Mouse (Mus musculus): ENCODE results near the gene Oas1f.
"Not testable (repeated sequence)": the region's sequence is repeated elsewhere in the genome, so short reads cannot be mapped to it uniquely, and the experiment has no call there.

Gene Oas1f

GRCm38 (mm10) chr5:120870782-120871181, 23.6 kb downstream of the Oas1f start:
- DNase-seq (ENCODE audit: low read depth in 2 of 2, low spot score in 2 of 2), result no peak

- no peak for DNase-seq (ENCODE audit: low read depth in 2 of 2, low spot score in 2 of 2)
These were observed 24.3 kb downstream of the Oas1f start for GRCm38 (mm10) chr5:120871469-120871868.

- not testable (repeated sequence) for DNase-seq (ENCODE audit: low read depth in 2 of 2, low spot score in 2 of 2)
These were observed 29.7 kb downstream of the Oas1f start for GRCm38 (mm10) chr5:120876839-120877238.

- DNase-seq (ENCODE audit: low read depth in 2 of 2, low spot score in 2 of 2), result not testable (repeated sequence)
These were observed 30.2 kb downstream of the Oas1f start for GRCm38 (mm10) chr5:120877407-120877806.

- not testable (repeated sequence) for DNase-seq (ENCODE audit: low read depth in 2 of 2, low spot score in 2 of 2)
These were observed 31.6 kb downstream of the Oas1f start for GRCm38 (mm10) chr5:120878803-120879202.

GRCm38 (mm10) chr5:120881681-120882080, 34.5 kb downstream of the Oas1f start:
- not testable (repeated sequence) for DNase-seq (ENCODE audit: low read depth in 2 of 2, low spot score in 2 of 2)

- not testable (repeated sequence) for DNase-seq (ENCODE audit: low read depth in 2 of 2, low spot score in 2 of 2)
These were observed 40.2 kb downstream of the Oas1f start, which contains the start of gene Oas1g for GRCm38 (mm10) chr5:120887413-120887812. Oas1g (minus strand) TSS chr5:120887613.

GRCm38 (mm10) chr5:120887831-120888230, 40.7 kb downstream of the Oas1f start:
- no peak for DNase-seq (ENCODE audit: low read depth in 2 of 2, low spot score in 2 of 2)

GRCm38 (mm10) chr5:120888294-120888815, 41.2 kb downstream of the Oas1f start:
- not testable (repeated sequence) for DNase-seq (ENCODE audit: low read depth in 2 of 2, low spot score in 2 of 2)

GRCm38 (mm10) chr5:120890026-120890425, 42.9 kb downstream of the Oas1f start:
- no peak for DNase-seq (ENCODE audit: low read depth in 2 of 2, low spot score in 2 of 2)

GRCm38 (mm10) chr5:120890991-120891390, 43.8 kb downstream of the Oas1f start:
- no peak for DNase-seq (ENCODE audit: low read depth in 2 of 2, low spot score in 2 of 2)

GRCm38 (mm10) chr5:120891566-120892242, 44.5 kb downstream of the Oas1f start:
- not testable (repeated sequence) for DNase-seq (ENCODE audit: low read depth in 2 of 2, low spot score in 2 of 2)

- no peak for DNase-seq (ENCODE audit: low read depth in 2 of 2, low spot score in 2 of 2)
These were observed 45.1 kb downstream of the Oas1f start for GRCm38 (mm10) chr5:120892243-120892660.

- DNase-seq (ENCODE audit: low read depth in 2 of 2, low spot score in 2 of 2), result not testable (repeated sequence)
These were observed 46.7 kb downstream of the Oas1f start for GRCm38 (mm10) chr5:120893866-120894265.

- DNase-seq (ENCODE audit: low read depth in 2 of 2, low spot score in 2 of 2), result not testable (repeated sequence)
These were observed 47.5 kb downstream of the Oas1f start for GRCm38 (mm10) chr5:120894692-120895091.

GRCm38 (mm10) chr5:120895231-120895900, 48.2 kb downstream of the Oas1f start:
- no peak for DNase-seq (ENCODE audit: low read depth in 2 of 2, low spot score in 2 of 2)

- no peak for DNase-seq (ENCODE audit: low read depth in 2 of 2, low spot score in 2 of 2)
These were observed 51.1 kb downstream of the Oas1f start for GRCm38 (mm10) chr5:120898307-120898706.

- no peak for DNase-seq (ENCODE audit: low read depth in 2 of 2, low spot score in 2 of 2)
These were observed 51.6 kb downstream of the Oas1f start for GRCm38 (mm10) chr5:120898726-120899125.

- no peak for DNase-seq (ENCODE audit: low read depth in 2 of 2, low spot score in 2 of 2)
These were observed 53.5 kb downstream of the Oas1f start for GRCm38 (mm10) chr5:120900666-120901065.

- DNase-seq (ENCODE audit: low read depth in 2 of 2, low spot score in 2 of 2), result no peak
These were observed 54.9 kb downstream of the Oas1f start for GRCm38 (mm10) chr5:120902056-120902455.

- DNase-seq (ENCODE audit: low read depth in 2 of 2, low spot score in 2 of 2), result not testable (repeated sequence)
These were observed 59.9 kb downstream of the Oas1f start, which contains the start of gene Oas1a for GRCm38 (mm10) chr5:120906791-120907733. Oas1a (minus strand) TSS chr5:120907521.

All from CD8-positive naive resting alpha-beta T cell, adult 2 months (primary cell).